Mouse (Mus musculus): ENCODE results near the gene Cby3. TPM values are rescaled to one million over a fixed set of nuclear protein-coding genes. Genes with fewer than 3 reads are reported as not detected.
"Not testable (repeated sequence)": the region's sequence is repeated elsewhere in the genome, so short reads cannot be mapped to it uniquely, and the experiment has no call there.

The Cby3 gene
- total RNA-seq, 2 experiments from 2014 or later, result not detected

DNA sequence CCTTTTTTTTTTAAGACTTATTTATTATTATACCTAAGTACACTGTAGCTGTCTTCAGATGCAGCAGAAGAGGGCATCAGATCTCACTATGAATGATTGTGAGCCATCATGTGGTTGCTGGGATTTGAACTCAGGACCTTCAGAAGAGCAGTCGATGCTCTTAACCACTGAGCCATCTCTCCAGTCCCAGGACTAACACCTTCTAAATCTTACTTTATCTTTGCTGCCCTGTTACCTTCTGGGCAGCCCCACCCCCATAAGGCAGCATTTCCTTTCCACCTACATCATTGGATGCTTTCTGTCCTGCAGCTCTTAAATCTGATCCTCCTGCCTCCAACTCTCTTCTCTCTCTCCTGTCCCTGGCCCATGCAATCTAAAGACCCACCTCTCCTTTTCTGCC is 7.0 kb downstream of the Cby3 start:
- not testable (repeated sequence) for DNase-seq (ENCODE audit: low spot score in 2 of 2)

DNA sequence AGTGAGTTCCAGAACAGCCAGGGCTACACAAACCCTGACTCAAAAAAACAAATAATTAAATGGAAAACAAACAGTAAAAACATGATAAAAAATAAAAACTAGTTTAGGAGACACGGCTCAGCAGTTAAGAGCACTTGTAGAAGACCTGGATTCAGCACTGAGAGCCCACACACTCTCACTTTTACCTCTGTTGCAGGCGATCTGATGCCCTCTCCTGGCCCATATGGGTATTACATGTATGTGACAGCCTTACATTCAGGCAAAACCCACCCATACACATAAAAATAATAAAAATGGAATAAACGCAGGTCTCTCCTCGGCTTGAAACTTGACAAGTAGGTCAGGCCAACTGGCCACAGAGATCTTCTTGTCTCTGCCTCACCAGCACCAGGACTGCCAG is 10.3 kb downstream of the Cby3 start:
- peak; percentile 80 to 86 for DNase-seq (ENCODE audit: low spot score in 2 of 2)

DNA sequence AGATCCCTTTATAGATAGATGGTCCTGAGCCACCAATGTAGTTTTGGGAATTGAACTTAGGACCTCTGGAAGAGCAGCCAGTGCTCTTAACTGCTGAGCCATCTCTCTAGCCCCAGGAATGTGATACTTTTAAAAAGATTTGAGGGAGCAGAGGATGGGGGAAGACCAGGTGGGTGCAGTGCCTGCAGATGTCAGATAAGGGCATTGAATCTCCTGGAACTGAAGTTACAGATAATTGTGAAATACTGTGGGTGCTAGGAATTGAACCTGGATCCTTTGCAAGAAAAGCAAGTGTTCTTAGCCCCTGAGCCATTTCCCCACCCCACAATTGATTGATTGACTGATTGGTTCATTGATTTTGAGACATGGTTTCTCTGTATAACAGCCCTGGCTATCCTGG is 11.1 kb downstream of the Cby3 start:
- no peak for DNase-seq (ENCODE audit: low spot score in 2 of 2)

GRCm38 (mm10) chr11:50367531-50367930 is 13.3 kb downstream of the Cby3 start:
- DNase-seq (ENCODE audit: low spot score in 2 of 2), result no peak

DNA sequence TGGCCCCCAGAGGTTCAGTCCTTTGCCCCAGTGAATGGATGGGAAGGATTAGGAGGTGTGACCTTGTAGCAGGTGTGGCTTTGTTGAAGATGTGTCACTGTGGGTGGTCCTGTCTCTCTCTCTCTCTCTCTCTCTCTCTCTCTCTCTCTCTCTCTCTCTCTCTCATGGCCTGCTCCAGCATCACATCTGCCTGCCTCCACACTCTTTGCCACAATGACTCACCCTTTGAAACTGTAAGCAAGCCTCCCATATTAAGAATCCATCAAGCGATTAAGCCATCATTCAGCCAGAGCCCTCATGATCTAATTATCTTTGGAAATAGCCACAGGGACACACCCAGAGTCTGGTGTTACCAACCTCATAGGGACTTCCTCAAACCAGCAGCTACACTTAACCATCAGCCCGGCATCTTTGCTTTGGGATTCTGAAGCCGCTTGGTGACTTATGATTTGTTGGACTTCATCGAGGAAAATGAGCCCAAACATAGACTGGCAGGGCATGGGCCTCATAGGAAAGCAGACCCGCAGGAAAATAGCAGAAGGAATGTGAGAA is 15.2 kb downstream of the Cby3 start:
- DNase-seq (ENCODE audit: low spot score in 2 of 2), result no peak

DNA sequence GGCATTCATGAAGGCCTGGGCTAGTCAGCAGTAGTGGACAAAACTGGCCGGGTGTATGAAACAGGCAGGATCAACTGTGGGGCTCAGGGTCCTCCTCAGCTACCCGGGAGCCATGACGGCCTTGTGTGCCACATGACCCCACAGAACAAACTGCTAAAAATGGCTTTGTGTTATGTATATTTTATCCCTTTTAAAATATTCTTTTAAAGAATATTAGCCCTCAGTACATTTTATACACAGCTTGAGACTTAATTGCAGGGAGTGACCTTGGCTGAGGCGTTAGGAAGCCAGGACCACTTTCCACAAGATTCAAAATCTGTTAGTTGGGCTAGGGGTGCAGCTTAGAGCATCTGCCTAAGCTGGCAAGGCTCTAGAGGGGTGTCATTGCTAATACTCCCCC is 16.7 kb downstream of the Cby3 start:
- DNase-seq (ENCODE audit: low spot score in 2 of 2), result no peak

- peak; percentile 57 to 70 for DNase-seq (ENCODE audit: low spot score in 2 of 2)
Observed at GRCm38 (mm10) chr11:50371399-50371841, 17.2 kb downstream of the Cby3 start.

- DNase-seq (ENCODE audit: low spot score in 2 of 2), result no peak
Observed at GRCm38 (mm10) chr11:50371911-50372310, 17.6 kb downstream of the Cby3 start.

- DNase-seq (ENCODE audit: low spot score in 2 of 2), result no peak
Observed at GRCm38 (mm10) chr11:50373086-50373485, 18.8 kb downstream of the Cby3 start.

DNA sequence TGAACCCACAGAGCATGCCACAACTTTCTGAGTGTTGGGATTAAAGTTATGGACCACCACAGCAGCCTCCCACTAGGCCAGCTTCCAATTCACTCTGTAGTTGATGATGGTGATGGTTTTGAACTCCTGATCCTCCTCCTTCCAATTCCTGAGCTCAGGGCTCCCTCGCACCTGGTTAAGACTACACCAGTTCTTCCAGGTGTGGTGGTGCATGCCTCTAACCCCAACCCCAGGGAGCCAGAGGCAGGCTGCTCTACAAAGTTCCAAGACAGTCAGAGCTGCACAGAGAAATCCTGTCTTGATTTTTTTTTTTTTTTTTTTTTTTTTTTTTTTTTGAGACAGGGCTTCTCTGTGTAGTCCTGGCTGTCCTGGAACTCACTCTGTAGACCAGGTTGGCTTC is 19.4 kb downstream of the Cby3 start:
- DNase-seq (ENCODE audit: low spot score in 2 of 2), result no peak

DNA sequence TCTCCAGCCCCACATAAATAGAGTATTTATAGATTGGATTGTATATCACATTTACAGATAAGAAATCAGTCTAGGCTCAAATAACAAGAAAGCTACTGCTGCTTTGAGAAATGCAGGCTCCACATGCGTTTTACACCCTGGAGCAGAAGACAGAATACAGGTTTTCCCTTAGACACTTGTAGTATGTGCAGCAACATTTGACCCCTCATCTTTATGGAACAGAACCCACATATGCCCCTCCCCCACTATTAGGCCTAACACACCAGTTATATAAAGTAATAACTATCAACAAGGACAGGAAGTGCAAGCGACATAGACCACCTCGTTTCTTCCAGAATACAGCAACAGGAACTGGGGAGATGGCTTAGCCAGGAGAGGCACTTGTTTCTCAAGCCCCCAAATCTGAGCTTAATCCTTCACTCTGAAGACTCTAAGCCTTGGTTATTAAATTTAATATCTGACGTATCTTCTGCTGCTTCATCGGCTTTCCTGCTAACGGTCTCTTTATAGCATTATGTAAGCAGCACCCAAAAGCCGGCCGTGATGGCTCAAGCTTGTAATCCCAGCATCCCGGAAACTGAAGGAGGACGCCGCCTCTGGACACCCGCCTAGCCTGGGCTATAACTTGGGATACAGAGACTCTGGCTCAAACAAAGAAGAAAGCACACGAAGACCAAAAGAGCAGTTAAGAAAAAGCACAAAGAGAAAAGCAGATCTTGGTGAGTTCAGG is 20.2 kb downstream of the Cby3 start:
- no peak for DNase-seq (ENCODE audit: low spot score in 2 of 2)

DNA sequence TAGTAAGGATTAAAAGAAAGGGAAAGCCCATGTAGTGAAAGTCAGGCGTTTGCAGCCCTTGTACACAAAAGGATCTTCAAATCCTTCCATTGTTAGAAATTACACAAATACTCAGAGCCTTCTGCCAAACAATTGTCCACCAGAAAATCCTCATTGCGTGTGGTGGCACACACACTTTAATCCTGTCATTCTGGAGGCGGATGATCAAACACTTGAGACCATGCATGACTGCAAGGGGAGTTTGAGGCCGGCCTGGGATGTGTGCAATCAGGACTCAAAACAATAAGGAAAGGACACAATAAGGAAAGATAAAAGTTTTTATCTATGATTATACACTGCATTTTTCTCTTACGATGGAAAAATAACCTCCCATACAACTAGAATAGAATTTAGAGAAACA is 21.2 kb downstream of the Cby3 start:
- DNase-seq (ENCODE audit: low spot score in 2 of 2), result no peak

DNA sequence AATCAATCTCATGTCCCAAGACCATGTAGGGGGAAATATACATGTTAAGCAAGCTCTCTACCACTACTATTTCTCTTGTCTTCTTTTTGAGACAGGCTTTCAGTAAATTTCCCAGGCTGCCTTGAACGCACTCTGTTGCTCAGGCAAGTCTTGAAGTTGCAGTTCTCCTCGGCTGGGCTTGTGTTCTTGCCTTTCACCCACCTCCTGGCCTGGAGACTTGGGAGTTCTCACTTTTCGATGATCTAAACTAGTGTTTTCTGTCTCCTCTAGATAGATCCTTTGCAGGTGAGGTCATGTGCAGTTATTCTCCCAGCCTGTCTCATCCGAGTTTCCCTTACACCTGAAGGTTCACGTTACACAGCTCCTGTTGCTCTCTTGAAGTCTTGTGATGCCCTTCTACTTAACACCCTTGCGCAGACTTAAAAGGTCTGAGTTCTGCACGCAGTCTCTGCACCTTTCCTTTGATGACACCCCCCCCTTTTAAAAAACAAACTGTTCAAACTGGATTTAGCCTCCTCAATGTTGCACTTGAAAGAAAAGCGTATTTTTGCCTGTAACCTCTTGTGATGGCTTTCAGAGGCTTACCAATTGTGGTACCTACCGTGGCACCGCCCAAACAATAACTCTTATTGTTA is 22.0 kb downstream of the Cby3 start:
- no peak for DNase-seq (ENCODE audit: low spot score in 2 of 2)

- DNase-seq (ENCODE audit: low spot score in 2 of 2), result peak; percentile 99
Observed at GRCm38 (mm10) chr11:50376911-50377891, 22.9 kb downstream of the Cby3 start, which contains the start of gene Hnrnph1. Gene Hnrnph1 (plus strand): TSS chr11:50376990.

GRCm38 (mm10) chr11:50377892-50378684 is 23.8 kb downstream of the Cby3 start:
- peak; percentile 80 to 88 for DNase-seq (ENCODE audit: low spot score in 2 of 2)

- no peak for DNase-seq (ENCODE audit: low spot score in 2 of 2)
Observed at GRCm38 (mm10) chr11:50379023-50379752, 24.9 kb downstream of the Cby3 start.

DNA sequence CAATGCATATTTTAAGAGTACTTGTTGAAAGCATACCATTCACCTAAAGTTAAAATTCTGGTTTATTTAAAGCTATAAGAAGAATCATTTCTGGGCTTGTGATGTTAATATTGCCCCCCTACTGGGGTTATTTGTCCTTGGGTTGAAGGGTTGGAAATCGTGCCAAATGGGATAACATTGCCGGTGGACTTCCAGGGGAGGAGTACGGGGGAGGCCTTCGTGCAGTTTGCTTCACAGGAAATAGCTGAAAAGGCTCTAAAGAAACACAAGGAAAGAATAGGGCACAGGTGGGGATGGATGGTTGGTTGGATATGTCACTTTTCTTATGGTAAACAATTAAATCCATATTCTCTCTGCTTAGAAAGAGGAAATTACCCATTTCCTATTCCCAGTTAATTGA is 27.0 kb downstream of the Cby3 start:
- no peak for DNase-seq (ENCODE audit: low spot score in 2 of 2)

- DNase-seq (ENCODE audit: low spot score in 2 of 2), result no peak
Observed at GRCm38 (mm10) chr11:50387167-50387679, 33.0 kb downstream of the Cby3 start.

GRCm38 (mm10) chr11:50387697-50388096 is 33.4 kb downstream of the Cby3 start:
- no peak for DNase-seq (ENCODE audit: low spot score in 2 of 2)
